Mouse (Mus musculus) testis, adult 2 months (tissue): ENCODE measurements around the gene Zfp980.
"Not testable (repeated sequence)": the region's sequence is repeated elsewhere in the genome, so short reads cannot be mapped to it uniquely, and the experiment has no call there.

ENCODE experiments used
- CTCF ChIP-seq: fragments of 200-500 bp; IDR thresholded peaks from 2 replicates; pipeline ENCODE4 v1.5.1; 2012; ENCODE audit warnings: low read depth, mild to moderate bottlenecking, inconsistent platforms, low read length, moderate library complexity; ENCODE audit not compliant: control insufficient read depth, insufficient read depth, insufficient replicate concordance
- POLR2A ChIP-seq: fragments of 200-500 bp; IDR thresholded peaks from 2 replicates; pipeline ENCODE4 v1.6.1; 2012; ENCODE audit warnings: low read depth, mild to moderate bottlenecking, inconsistent platforms, low read length, moderate library complexity; ENCODE audit not compliant: control insufficient read depth

GRCm38 (mm10) chr4:145682021-145682420 lies 11.5 kb downstream of the Zfp980 start:
- TF ChIP-seq POLR2A, CTCF: not testable (repeated sequence)
